Mouse (Mus musculus) embryonic fibroblast, embryonic 13.5 days (primary cell): Measurements from ENCODE around the gene Ipcef1.

ENCODE experiments used
- CTCF ChIP-seq: IDR thresholded peaks from 2 replicates; pipeline ENCODE4 v1.5.1; 2011; ENCODE audit warnings: mild to moderate bottlenecking, control low read depth, low read length, moderate library complexity, borderline replicate concordance; ENCODE audit not compliant: insufficient read depth
- POLR2A ChIP-seq: IDR thresholded peaks from 2 replicates; pipeline ENCODE4 v1.6.1; 2011; ENCODE audit warnings: low read depth, mild to moderate bottlenecking, control low read depth, low read length, moderate library complexity

DNA sequence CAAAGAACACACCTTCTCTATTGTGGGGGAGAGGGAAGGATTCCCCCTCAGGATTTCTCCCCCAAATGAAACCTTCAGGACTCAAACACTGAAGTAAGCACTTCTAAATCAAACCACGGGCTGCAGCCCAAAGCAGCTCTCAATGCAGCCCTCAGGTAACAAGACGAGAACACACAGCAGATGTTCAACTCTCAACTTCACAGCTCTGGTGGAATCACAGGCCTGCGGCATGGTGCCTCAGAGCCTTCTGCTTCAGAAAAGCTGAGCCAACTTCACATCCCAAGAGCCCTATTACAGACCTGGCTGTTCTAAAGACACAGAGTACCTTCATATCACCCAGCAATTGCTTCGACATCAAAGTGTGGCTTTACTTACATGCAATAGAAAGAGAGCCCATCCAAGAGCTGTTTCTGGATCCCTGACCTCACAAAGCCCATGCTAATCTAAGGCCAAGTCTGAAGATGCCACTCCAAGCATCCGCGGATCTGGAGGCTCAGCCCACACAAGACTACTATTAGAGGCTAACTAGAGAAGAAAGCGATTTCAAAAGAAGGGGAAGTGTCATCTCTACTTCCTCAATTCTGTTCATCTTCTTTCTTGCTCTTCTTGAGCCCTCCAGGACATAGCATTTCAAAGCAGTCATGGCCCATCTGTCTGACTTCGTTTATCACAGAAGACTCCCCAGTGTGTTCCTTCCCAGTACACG is 11.6 kb upstream of the Ipcef1 start:
- no peak for TF ChIP-seq CTCF
- TF ChIP-seq POLR2A = no peak
